Mouse (Mus musculus) G1E-ER4 (cell line): Measurements from ENCODE around the gene Lamp1. TPM values are rescaled to one million over a fixed set of nuclear protein-coding genes. Genes with fewer than 3 reads are reported as not detected.

Experiments used
- GATA1 ChIP-seq: IDR thresholded peaks from one replicate; pipeline ENCODE4 v1.8.0; 2012; ENCODE audit warnings: low read length, inconsistent platforms
- polyA plus RNA-seq: library from polyadenylated mRNA; stranded (reverse); fragments of >175 nt; gene quantifications from 2 replicates; pipeline ENCODE4 v1.2.3, GENCODE M21; 2012

The Lamp1 gene
- polyA plus RNA-seq, 1 experiment, result 153 TPM

GRCm38 (mm10) chr8:13208627-13209355 is 49.8 kb downstream of the Lamp1 start:
- no peak for TF ChIP-seq GATA1

GRCm38 (mm10) chr8:13209770-13210169 is 50.8 kb downstream of the Lamp1 start:
- no peak for TF ChIP-seq GATA1

- no peak for TF ChIP-seq GATA1
Measured at GRCm38 (mm10) chr8:13213479-13214268, 54.7 kb downstream of the Lamp1 start.

GRCm38 (mm10) chr8:13216386-13216785 is 57.4 kb downstream of the Lamp1 start:
- no peak for TF ChIP-seq GATA1

GRCm38 (mm10) chr8:13217093-13217492 is 58.1 kb downstream of the Lamp1 start:
- TF ChIP-seq GATA1, result no peak

GRCm38 (mm10) chr8:13217986-13218385 is 59.0 kb downstream of the Lamp1 start:
- TF ChIP-seq GATA1, result no peak

GRCm38 (mm10) chr8:13218441-13218840 is 59.5 kb downstream of the Lamp1 start:
- TF ChIP-seq GATA1, result no peak

GRCm38 (mm10) chr8:13224426-13224825 is 65.5 kb downstream of the Lamp1 start:
- no peak for TF ChIP-seq GATA1

Other genes with a start within 250 kb of the Lamp1 start
- gene F7, start 133.1 kb upstream of the Lamp1 start, polyA plus RNA-seq, result not detected in 2 replicates
- not detected in 2 replicates for gene F10, start 121.9 kb upstream of the Lamp1 start, polyA plus RNA-seq
- not detected in 2 replicates for gene Proz, start 98.2 kb upstream of the Lamp1 start, polyA plus RNA-seq
- 6.1 and 13.2 TPM in 2 replicates for gene Pcid2, start 53.7 kb upstream of the Lamp1 start, polyA plus RNA-seq
- 60.9 and 97.4 TPM in 2 replicates for gene Cul4a, start 53.5 kb upstream of the Lamp1 start, polyA plus RNA-seq
- gene Grtp1, start 41.5 kb downstream of the Lamp1 start, polyA plus RNA-seq, result 13.3 and 13.6 TPM in 2 replicates
- gene Adprhl1, start 95.0 kb downstream of the Lamp1 start, polyA plus RNA-seq, result 0.03 TPM in 1 of 2 replicates, not detected in the other
- 2.4 and 4.0 TPM in 2 replicates for gene Dcun1d2, start 129.0 kb downstream of the Lamp1 start, polyA plus RNA-seq
- 7.5 and 9.8 TPM in 2 replicates for gene Tmco3, start 129.0 kb downstream of the Lamp1 start, polyA plus RNA-seq
- gene Tfdp1, start 179.6 kb downstream of the Lamp1 start, polyA plus RNA-seq, result 30.3 and 62.9 TPM in 2 replicates
- not detected in 2 replicates for gene Atp4b, start 237.7 kb downstream of the Lamp1 start, polyA plus RNA-seq
- gene Grk1, start 245.9 kb downstream of the Lamp1 start, polyA plus RNA-seq, result not detected in 2 replicates